Mouse (Mus musculus) limb, embryonic 13.5 days (tissue): ENCODE measurements around the gene Scnn1b. TPM values are rescaled to one million over a fixed set of nuclear protein-coding genes. Genes with fewer than 3 reads are reported as not detected.

Experiments
- ATAC-seq: fragments of 200-750 bp; cut with Nextera tagmentation; 2 replicates; pipeline ENCODE4 v1.8.0; 2017; ENCODE audit warnings: low read depth, moderate number of reproducible peaks, moderate TSS enrichment; ENCODE audit not compliant: low FRiP score
- H3K27ac ChIP-seq: fragments of 300-500 bp; sonication (generic); 2 replicates; pipeline ENCODE4 v1.5.1; 2015; ENCODE audit warnings: inconsistent platforms, mild to moderate bottlenecking, moderate library complexity
- H3K27me3 ChIP-seq: fragments of 300-500 bp; sonication (generic); 2 replicates; pipeline ENCODE4 v1.6.1; 2015; ENCODE audit warnings: mild to moderate bottlenecking, inconsistent platforms
- H3K36me3 ChIP-seq: fragments of 300-500 bp; sonication (generic); 2 replicates; pipeline ENCODE4 v1.6.1; 2015; ENCODE audit warnings: inconsistent platforms, mild to moderate bottlenecking, moderate library complexity
- H3K4me1 ChIP-seq: fragments of 300-500 bp; sonication (generic); 2 replicates; pipeline ENCODE4 v1.6.1; 2015; ENCODE audit warnings: inconsistent platforms
- H3K4me2 ChIP-seq: fragments of 300-500 bp; sonication (generic); replicated peaks from 2 replicates; pipeline ENCODE4 v1.6.1; 2015; ENCODE audit warnings: inconsistent platforms, mild to moderate bottlenecking, moderate library complexity
- H3K4me3 ChIP-seq: fragments of 300-500 bp; sonication (generic); 2 replicates; pipeline ENCODE4 v1.5.1; 2015; ENCODE audit warnings: moderate library complexity, mild to moderate bottlenecking, inconsistent platforms
- H3K9ac ChIP-seq: fragments of 300-500 bp; sonication (generic); 2 replicates; pipeline ENCODE4 v1.6.1; 2015; ENCODE audit warnings: mild to moderate bottlenecking, inconsistent platforms
- H3K9me3 ChIP-seq: fragments of 300-500 bp; sonication (generic); 2 replicates; pipeline ENCODE4 v1.6.1; 2016; ENCODE audit warnings: inconsistent platforms
- WGBS: fragments of 180-500 bp; shearing (Covaris S2); methylation state at CpG from one replicate; pipeline ENCODE4 v1.1.7; 2015; 5-methylcytosine and 5-hydroxymethylcytosine counted together
- polyA plus RNA-seq: library from polyadenylated mRNA; unstranded; fragments of >200 nt; fragmentation: Nextera tagmentation; extraction: Ambion mirVana; gene quantifications from 2 replicates; pipeline ENCODE4 v1.2.1, GENCODE M21; 2015

The Scnn1b gene
- polyA plus RNA-seq, 1 experiment from 2014 or later: 0.05 TPM

- Histone ChIP-seq H3K9me3 (no peaks in the 10 kb centered on the region), H3K27ac (no peak overlapping the region), H3K4me2 (no peak overlapping the region), H3K4me1 (no peaks in the 10 kb centered on the region), H3K9ac (no peak overlapping the region), H3K27me3 (no peaks in the 10 kb centered on the region), H3K36me3 (peaks cover 81% of the 10 kb centered on the region), H3K4me3 (no peak overlapping the region)
- no peak for ATAC-seq
- WGBS: 92% methylated on average over 2 of the region's 2 CpGs
These were observed 63.0 kb downstream of the Scnn1b start for GRCm38 (mm10) chr7:121927882-121928281.

DNA sequence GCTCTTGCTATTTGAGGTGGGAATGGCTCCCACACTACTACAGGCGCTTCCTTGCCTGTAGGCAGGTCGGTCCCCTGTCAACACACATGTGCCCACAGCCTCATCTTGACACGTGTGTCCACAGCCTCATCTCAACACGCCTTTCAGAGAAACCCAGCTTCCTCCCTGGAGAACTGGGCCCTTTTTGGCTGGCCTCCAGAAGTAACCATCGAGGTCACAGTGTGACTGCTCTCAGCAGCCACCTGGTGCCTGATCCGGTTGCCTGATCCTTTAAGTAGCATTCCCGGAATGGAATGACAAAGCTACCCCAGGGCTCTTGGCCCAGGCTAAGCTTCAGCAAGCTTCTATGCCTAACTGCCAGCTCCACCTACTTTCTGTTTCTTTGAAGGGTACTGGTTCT, 66.4 kb downstream of the Scnn1b start:
- 56% methylated on average over 7 of the region's 7 CpGs for WGBS
- H3K9me3 ChIP-seq: no peaks in the 10 kb centered on the region
- ATAC-seq: no peak
- H3K4me1 ChIP-seq: 0 out of 2 replicates have a peak, but pooled peaks cover under 1% of the 10 kb centered on the region
- H3K4me2 ChIP-seq: no peak overlapping the region
- H3K36me3 ChIP-seq: peaks cover 72% of the 10 kb centered on the region
- no peak overlapping the region for H3K9ac ChIP-seq
- H3K27me3 ChIP-seq: no peaks in the 10 kb centered on the region
- H3K27ac ChIP-seq: no peak overlapping the region
- H3K4me3 ChIP-seq: no peak overlapping the region

GRCm38 (mm10) chr7:121933675-121934074, 68.8 kb downstream of the Scnn1b start:
- no peak for ATAC-seq
- Histone ChIP-seq H3K27me3 (no peaks in the 10 kb centered on the region), H3K4me2 (no peak overlapping the region), H3K9ac (no peak overlapping the region), H3K27ac (no peak overlapping the region), H3K36me3 (peaks cover 61% of the 10 kb centered on the region), H3K9me3 (no peaks in the 10 kb centered on the region), H3K4me3 (no peak overlapping the region), H3K4me1 (0 out of 2 replicates have a peak, but pooled peaks cover 3% of the 10 kb centered on the region)
- 78% methylated on average over 6 of the region's 6 CpGs for WGBS

DNA sequence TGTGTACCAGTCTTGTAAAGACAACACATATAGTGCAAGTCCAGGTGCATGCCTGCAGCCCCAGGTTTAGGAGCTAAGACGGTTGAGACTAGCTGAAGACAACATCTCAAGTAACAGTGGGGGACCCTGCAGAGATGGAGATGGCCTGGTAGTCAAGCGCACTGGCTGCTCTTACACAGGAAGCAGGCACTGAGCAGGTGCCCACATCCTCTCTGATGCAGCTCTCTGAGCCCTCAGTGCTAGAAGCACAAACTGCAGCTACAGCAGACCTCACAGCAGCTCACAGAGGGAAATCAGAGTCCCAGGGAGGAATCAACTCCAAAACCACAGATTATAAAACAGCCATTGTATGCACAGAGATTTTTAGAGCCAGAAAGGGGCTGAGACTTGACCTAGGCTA, 69.5 kb downstream of the Scnn1b start:
- H3K4me2 ChIP-seq: no peak overlapping the region
- ATAC-seq: no peak

GRCm38 (mm10) chr7:121935906-121936794, 71.3 kb downstream of the Scnn1b start:
- no peaks in the 10 kb centered on the region for H3K27me3 ChIP-seq
- no peak overlapping the region for H3K9ac ChIP-seq
- WGBS: 75% methylated on average over 12 of the region's 12 CpGs
- H3K9me3 ChIP-seq: no peaks in the 10 kb centered on the region
- no peak overlapping the region for H3K4me3 ChIP-seq
- H3K4me2 ChIP-seq: no peak overlapping the region
- ATAC-seq: no peak
- H3K4me1 ChIP-seq: 0 out of 2 replicates have a peak, but pooled peaks cover 3% of the 10 kb centered on the region
- H3K36me3 ChIP-seq: peaks cover 47% of the 10 kb centered on the region
- H3K27ac ChIP-seq: no peak overlapping the region

More for the DNA sequence above, 69.5 kb downstream of the Scnn1b start:
- Histone ChIP-seq H3K9ac (no peak overlapping the region), H3K9me3 (no peaks in the 10 kb centered on the region), H3K27me3 (no peaks in the 10 kb centered on the region), H3K4me1 (0 out of 2 replicates have a peak, but pooled peaks cover 3% of the 10 kb centered on the region), H3K4me3 (no peak overlapping the region), H3K36me3 (peaks cover 54% of the 10 kb centered on the region), H3K27ac (no peak overlapping the region)
- WGBS: 71% methylated on average over 2 of the region's 2 CpGs

DNA sequence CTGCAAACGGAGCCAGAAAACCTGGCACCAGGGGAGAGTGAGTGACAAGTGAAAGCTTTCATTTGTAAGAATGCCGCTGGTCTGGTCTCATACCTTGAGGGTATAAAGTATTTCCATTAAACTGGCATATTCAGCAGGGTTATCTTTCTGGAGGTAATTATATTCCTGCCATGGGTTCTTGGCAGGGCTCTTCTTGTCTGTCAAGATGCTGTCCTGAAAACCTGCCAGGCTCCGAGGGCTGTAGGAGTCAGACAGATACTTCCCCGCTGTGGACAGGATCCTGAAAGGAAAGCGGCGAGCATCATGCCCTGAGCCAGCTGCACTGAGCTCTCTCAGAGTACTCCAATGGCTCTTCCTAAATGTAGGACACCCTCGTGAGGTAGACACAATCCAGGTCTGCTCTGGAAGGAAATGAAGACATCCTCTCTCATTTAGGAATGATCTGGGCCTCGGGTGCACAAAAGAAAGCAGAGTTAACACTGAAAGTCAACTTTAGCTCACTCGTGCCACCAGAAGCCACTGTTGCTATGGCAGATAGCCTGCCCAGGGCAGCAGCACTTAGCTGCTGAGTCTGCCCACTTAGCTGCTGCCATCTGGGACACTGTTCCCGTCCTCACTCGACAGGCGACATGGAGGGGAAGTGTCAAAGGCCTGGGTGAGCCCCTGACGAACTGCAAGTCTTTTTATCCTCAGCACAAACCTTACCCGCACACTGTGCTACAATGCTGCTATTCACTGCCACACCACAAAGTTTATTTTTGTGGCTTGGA, 72.2 kb downstream of the Scnn1b start:
- Histone ChIP-seq H3K4me1 (0 out of 2 replicates have a peak, but pooled peaks cover 3% of the 10 kb centered on the region), H3K27ac (no peak overlapping the region), H3K27me3 (no peaks in the 10 kb centered on the region), H3K4me2 (no peak overlapping the region), H3K36me3 (peaks cover 46% of the 10 kb centered on the region), H3K9ac (no peak overlapping the region), H3K4me3 (no peak overlapping the region), H3K9me3 (no peaks in the 10 kb centered on the region)
- WGBS: 75% methylated on average over 14 of the region's 14 CpGs
- no peak for ATAC-seq

- no peak overlapping the region for H3K4me2 ChIP-seq
- H3K9ac ChIP-seq: no peak overlapping the region
- no peak overlapping the region for H3K4me3 ChIP-seq
- WGBS: 77% methylated on average over 8 of the region's 8 CpGs
- 0 out of 2 replicates have a peak, but pooled peaks cover 3% of the 10 kb centered on the region for H3K4me1 ChIP-seq
- ATAC-seq: no peak
- H3K27me3 ChIP-seq: no peaks in the 10 kb centered on the region
- H3K9me3 ChIP-seq: no peaks in the 10 kb centered on the region
- H3K27ac ChIP-seq: no peak overlapping the region
- H3K36me3 ChIP-seq: peaks cover 49% of the 10 kb centered on the region
These were observed 73.5 kb downstream of the Scnn1b start for GRCm38 (mm10) chr7:121938124-121938891.

- peaks cover 57% of the 10 kb centered on the region for H3K36me3 ChIP-seq
- H3K4me2 ChIP-seq: no peak overlapping the region
- H3K4me3 ChIP-seq: no peak overlapping the region
- no peaks in the 10 kb centered on the region for H3K27me3 ChIP-seq
- H3K4me1 ChIP-seq: 0 out of 2 replicates have a peak, but pooled peaks cover 3% of the 10 kb centered on the region
- ATAC-seq: no peak
- H3K9ac ChIP-seq: no peak overlapping the region
- no peaks in the 10 kb centered on the region for H3K9me3 ChIP-seq
- WGBS: 63% methylated on average over 6 of the region's 6 CpGs
- H3K27ac ChIP-seq: no peak overlapping the region
These were observed 74.4 kb downstream of the Scnn1b start for GRCm38 (mm10) chr7:121939244-121939643.

DNA sequence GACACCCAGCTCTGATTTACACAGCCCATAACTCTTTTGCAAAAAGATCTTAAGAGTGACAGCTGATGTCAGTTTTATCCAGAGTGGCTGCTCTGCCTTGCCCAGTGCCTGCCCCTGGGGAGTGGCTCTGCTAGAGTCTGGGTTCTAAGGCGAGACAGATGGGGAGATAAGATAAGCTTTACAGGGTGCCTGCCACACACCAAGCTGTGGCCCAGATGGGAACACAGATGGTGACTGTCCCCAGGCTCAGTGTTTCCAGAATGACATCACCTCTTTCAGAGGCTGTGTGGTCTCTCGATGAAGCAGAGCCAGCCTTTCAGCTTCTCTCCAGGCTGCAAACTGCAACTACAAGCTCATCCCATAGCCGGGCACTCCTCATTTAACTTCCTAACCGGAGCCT, 74.9 kb downstream of the Scnn1b start:
- no peak overlapping the region for H3K27ac ChIP-seq
- H3K4me1 ChIP-seq: 0 out of 2 replicates have a peak, but pooled peaks cover 3% of the 10 kb centered on the region
- WGBS: 34% methylated on average over 4 of the region's 4 CpGs
- ATAC-seq: no peak
- no peak overlapping the region for H3K4me3 ChIP-seq
- H3K36me3 ChIP-seq: peaks cover 53% of the 10 kb centered on the region
- H3K4me2 ChIP-seq: no peak overlapping the region
- H3K27me3 ChIP-seq: no peaks in the 10 kb centered on the region
- H3K9ac ChIP-seq: no peak overlapping the region
- no peaks in the 10 kb centered on the region for H3K9me3 ChIP-seq

- Histone ChIP-seq H3K4me2 (no peak overlapping the region), H3K36me3 (peaks cover 41% of the 10 kb centered on the region), H3K4me3 (no peak overlapping the region), H3K27me3 (no peaks in the 10 kb centered on the region), H3K9me3 (no peaks in the 10 kb centered on the region), H3K27ac (no peak overlapping the region), H3K4me1 (0 out of 2 replicates have a peak, but pooled peaks cover 3% of the 10 kb centered on the region), H3K9ac (no peak overlapping the region)
- 85% methylated on average over 3 of the region's 3 CpGs for WGBS
- ATAC-seq: no peak
These were observed 76.2 kb downstream of the Scnn1b start for GRCm38 (mm10) chr7:121941016-121941415.

DNA sequence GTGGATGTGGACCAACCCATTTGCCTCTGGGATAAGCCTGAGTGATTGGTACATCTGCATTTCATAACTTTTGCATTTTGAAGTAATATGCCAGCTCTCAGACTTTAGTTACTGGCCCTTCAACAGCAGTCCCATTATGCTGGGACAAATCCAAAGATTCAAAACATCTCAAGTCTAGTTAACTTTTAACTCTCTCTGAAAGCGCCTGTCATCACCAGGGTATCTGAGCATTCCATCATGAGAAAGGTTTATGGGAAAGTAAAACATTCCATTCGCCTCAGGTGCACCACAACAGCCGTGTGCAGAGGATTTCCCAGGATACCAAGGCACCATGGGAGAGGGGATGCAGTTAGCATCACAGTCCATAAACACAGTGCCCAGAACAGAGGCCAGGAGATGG, 76.8 kb downstream of the Scnn1b start:
- no peaks in the 10 kb centered on the region for H3K4me1 ChIP-seq
- no peaks in the 10 kb centered on the region for H3K9me3 ChIP-seq
- no peak overlapping the region for H3K4me3 ChIP-seq
- H3K27ac ChIP-seq: no peak overlapping the region
- H3K9ac ChIP-seq: no peak overlapping the region
- WGBS: 71% methylated on average over 3 of the region's 3 CpGs
- H3K27me3 ChIP-seq: no peaks in the 10 kb centered on the region
- H3K4me2 ChIP-seq: no peak overlapping the region
- no peak for ATAC-seq
- H3K36me3 ChIP-seq: peaks cover 35% of the 10 kb centered on the region
